Comparison of ENCODE assay signal across 17 mouse cellular contexts in genomic region chr7:101690471-101690870, GRCm38 (mm10).
"Had no signal": no experiment of that assay in that cellular context is flagged by ENCODE, and none has a peak within 500 bp of the region (broad histone marks: within the 10 kb centered on the region; RNA-seq: fewer than 3 reads in every experiment).

No protein-coding gene starts in this region.

- H3K4me1 ChIP-seq: limb, embryonic 15.5 days; lung, embryonic 15.5 days; midbrain, embryonic 12.5 days; neural tube, embryonic 12.5 days; stomach, embryonic 15.5 days had no signal

- DNase-seq: lung, adult 2 months; lung, postnatal 14 days; lung, postnatal 36 days; right cerebral cortex, postnatal 14 days; thymus, postnatal 14 days; thymus, postnatal 36 days had no signal

- H3K9ac ChIP-seq: limb, embryonic 15.5 days; liver, embryonic 12.5 days; liver, embryonic 14.5 days; lung, embryonic 15.5 days; midbrain, embryonic 12.5 days; neural tube, embryonic 12.5 days; stomach, embryonic 15.5 days had no signal

- H3K4me3 ChIP-seq: limb, embryonic 15.5 days; liver, embryonic 12.5 days; lung, embryonic 15.5 days; megakaryocyte, embryonic 14.5 days; midbrain, embryonic 12.5 days; neural tube, embryonic 12.5 days; stomach, embryonic 15.5 days had no signal

- H3K36me3 ChIP-seq: lung, embryonic 15.5 days; stomach, embryonic 15.5 days had no signal

- ATAC-seq: liver, embryonic 12.5 days; lung, postnatal 0 days had no signal

- H3K27me3 ChIP-seq: limb, embryonic 15.5 days; liver, embryonic 12.5 days; lung, embryonic 15.5 days; megakaryocyte, embryonic 14.5 days; neural tube, embryonic 12.5 days; stomach, embryonic 15.5 days had no signal

- H3K9me3 ChIP-seq: limb, embryonic 15.5 days; liver, embryonic 12.5 days; lung, embryonic 15.5 days; megakaryocyte, embryonic 14.5 days; midbrain, embryonic 12.5 days; neural tube, embryonic 12.5 days; stomach, embryonic 15.5 days had no signal

- H3K4me2 ChIP-seq: limb, embryonic 15.5 days; liver, embryonic 12.5 days; lung, embryonic 15.5 days; midbrain, embryonic 12.5 days; neural tube, embryonic 12.5 days; stomach, embryonic 15.5 days had no signal

- H3K27ac ChIP-seq: limb, embryonic 15.5 days; liver, embryonic 12.5 days; liver, embryonic 14.5 days; lung, embryonic 15.5 days; macrophage; midbrain, embryonic 12.5 days; neural tube, embryonic 12.5 days; stomach, embryonic 15.5 days; stomach, postnatal 0 days had no signal
